Comparison of ENCODE assay signal across 17 mouse cellular contexts in the genomic region with DNA sequence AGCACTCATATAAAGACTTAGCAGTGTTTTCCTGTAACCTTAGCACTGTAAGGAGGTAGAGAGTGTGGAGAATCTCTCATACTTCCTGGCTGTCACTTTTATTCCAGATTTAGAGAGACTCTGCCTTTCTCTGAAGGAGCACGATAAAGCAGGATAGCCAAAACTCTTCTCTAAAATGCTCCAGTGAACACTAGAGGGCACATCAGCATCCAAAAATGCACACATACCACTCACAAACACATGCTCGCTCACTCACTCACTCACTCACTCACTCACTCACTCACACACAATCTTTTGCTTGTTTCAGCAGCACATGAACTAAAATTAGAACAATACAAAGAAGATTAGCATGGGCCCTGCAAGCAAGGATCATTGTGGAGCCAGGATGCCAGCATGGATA. TPM values are rescaled to one million over a fixed set of nuclear protein-coding genes. Genes with fewer than 3 reads are reported as not detected.
A peak's percentile ranks its signal among the peaks of the same experiment; 100 is the strongest.
DNase-seq lines count a peak whose midpoint lies in the region; ATAC-seq lines count a peak whose summit lies in the region.
"Had no signal": no experiment of that assay in that cellular context is flagged by ENCODE, and none has a peak within 500 bp of the region (broad histone marks: within the 10 kb centered on the region; RNA-seq: fewer than 3 reads in every experiment).

No protein-coding gene starts in this region.

- no peak overlapping the region for H3K9ac ChIP-seq in midbrain, embryonic 11.5 days (ENCODE audit: low read length)
- H3K9ac ChIP-seq in midbrain, embryonic 13.5 days (replicated peaks) = no peak overlapping the region
- H3K9ac ChIP-seq: forebrain, embryonic 12.5 days; heart, embryonic 15.5 days; limb, embryonic 13.5 days had no signal

- no peak overlapping the region for H3K4me2 ChIP-seq in midbrain, embryonic 11.5 days
- no peak overlapping the region for H3K4me2 ChIP-seq in midbrain, embryonic 13.5 days (replicated peaks)
- H3K4me2 ChIP-seq: forebrain, embryonic 12.5 days; heart, embryonic 15.5 days; limb, embryonic 13.5 days had no signal

- H3K4me3 ChIP-seq in midbrain, embryonic 11.5 days (ENCODE audit: low read depth, low read length) = no peak overlapping the region
- H3K4me3 ChIP-seq in midbrain, embryonic 13.5 days (replicated peaks) = no peak overlapping the region
- H3K4me3 ChIP-seq: embryonic facial prominence, embryonic 10.5 days; forebrain, embryonic 12.5 days; heart, embryonic 15.5 days; limb, embryonic 13.5 days had no signal

- WGBS in midbrain, embryonic 11.5 days = 80% methylated on average over 2 of the region's 2 CpGs
- 79% methylated on average over 2 of the region's 2 CpGs for WGBS in midbrain, embryonic 13.5 days

- H3K36me3 ChIP-seq in midbrain, embryonic 11.5 days (ENCODE audit: control insufficient read depth, insufficient read depth, low read length) = no peaks in the 10 kb centered on the region
- H3K36me3 ChIP-seq in midbrain, embryonic 13.5 days = no peaks in the 10 kb centered on the region
- H3K36me3 ChIP-seq: embryonic facial prominence, embryonic 10.5 days; forebrain, embryonic 12.5 days; heart, embryonic 15.5 days; limb, embryonic 13.5 days had no signal

- peak; percentile 45 for DNase-seq in CD4-positive, CD25-positive, alpha-beta regulatory T cell, adult 2 months (ENCODE audit: low read depth, low spot score)
- DNase-seq in kidney, postnatal 10 days = peak; percentile 34
- DNase-seq in kidney, adult 8-10 months = no peak
- DNase-seq in midbrain, embryonic 11.5 days (ENCODE audit: low spot score, missing footprints) = peak; percentile 65
- peak; percentile 55 for DNase-seq in lung, postnatal 36 days
- DNase-seq in ovary, adult 18-20 months (ENCODE audit: low spot score) = no peak
- DNase-seq: cerebellum, adult 8-10 months; gastrocnemius, postnatal 10 days; right cerebral cortex, adult 18-20 months; thymus, postnatal 36 days had no signal

- no peak overlapping the region for H3K27ac ChIP-seq in midbrain, embryonic 11.5 days (ENCODE audit: low read depth, low read length)
- H3K27ac ChIP-seq in midbrain, embryonic 13.5 days = no peak overlapping the region
- H3K27ac ChIP-seq: embryonic facial prominence, embryonic 10.5 days; forebrain, embryonic 12.5 days; heart, embryonic 15.5 days; limb, embryonic 13.5 days had no signal

- ATAC-seq in CD4-positive, CD25-positive, alpha-beta regulatory T cell, adult 4 months = no peak
- ATAC-seq in midbrain, embryonic 11.5 days (ENCODE audit: low FRiP score) = no peak
- no peak for ATAC-seq in midbrain, embryonic 13.5 days
- ATAC-seq: inflammation-experienced regulatory T-cells, adult 6 months had no signal

- no peaks in the 10 kb centered on the region for H3K9me3 ChIP-seq in midbrain, embryonic 11.5 days (ENCODE audit: control insufficient read depth, low read length)
- no peaks in the 10 kb centered on the region for H3K9me3 ChIP-seq in midbrain, embryonic 13.5 days
- H3K9me3 ChIP-seq: forebrain, embryonic 12.5 days; heart, embryonic 15.5 days; limb, embryonic 13.5 days had no signal

- H3K4me1 ChIP-seq in midbrain, embryonic 11.5 days (ENCODE audit: control insufficient read depth, insufficient read depth, low read length) = no peaks in the 10 kb centered on the region
- H3K4me1 ChIP-seq in midbrain, embryonic 13.5 days (replicated peaks) = no peaks in the 10 kb centered on the region
- H3K4me1 ChIP-seq: embryonic facial prominence, embryonic 10.5 days; forebrain, embryonic 12.5 days; heart, embryonic 15.5 days; limb, embryonic 13.5 days had no signal

- no peaks in the 10 kb centered on the region for H3K27me3 ChIP-seq in midbrain, embryonic 11.5 days (ENCODE audit: control insufficient read depth, insufficient read depth, low read length)
- no peaks in the 10 kb centered on the region for H3K27me3 ChIP-seq in midbrain, embryonic 13.5 days
- H3K27me3 ChIP-seq: forebrain, embryonic 12.5 days; heart, embryonic 15.5 days; limb, embryonic 13.5 days had no signal

RNA-seq across cellular contexts. Expression of a gene that starts 10.7 kb away (rescaled TPM):
- polyA plus RNA-seq in CD4-positive, CD25-positive, alpha-beta regulatory T cell, adult 4 months (2017; shearing (Covaris generic)) = 10 to 100 TPM; 23.1 to 24.4 TPM
- 37.3 and 39.0 TPM in 2 replicates for polyA plus RNA-seq in midbrain, embryonic 11.5 days (2014; fragmentation: Nextera tagmentation; extraction: Ambion mirVana)
- 54.4 and 55.8 TPM in 2 replicates for polyA plus RNA-seq in midbrain, embryonic 13.5 days (2015; fragmentation: Nextera tagmentation; extraction: Ambion mirVana)

RNA-seq across cellular contexts. Expression of a gene that starts 31.1 kb away (rescaled TPM):
- 100 to 1,000 TPM; 257 to 400 TPM for polyA plus RNA-seq in CD4-positive, CD25-positive, alpha-beta regulatory T cell, adult 4 months (2017; shearing (Covaris generic))
- 295 and 314 TPM in 2 replicates for polyA plus RNA-seq in midbrain, embryonic 11.5 days (2014; fragmentation: Nextera tagmentation; extraction: Ambion mirVana)
- polyA plus RNA-seq in midbrain, embryonic 13.5 days (2015; fragmentation: Nextera tagmentation; extraction: Ambion mirVana) = 534 and 547 TPM in 2 replicates

RNA-seq across cellular contexts. Expression of a gene that starts 42.6 kb away (rescaled TPM):
- polyA plus RNA-seq in CD4-positive, CD25-positive, alpha-beta regulatory T cell, adult 4 months (2017; shearing (Covaris generic)) = 100 to 1,000 TPM; 297 to 326 TPM
- 581 and 639 TPM in 2 replicates for polyA plus RNA-seq in midbrain, embryonic 11.5 days (2014; fragmentation: Nextera tagmentation; extraction: Ambion mirVana)
- polyA plus RNA-seq in midbrain, embryonic 13.5 days (2015; fragmentation: Nextera tagmentation; extraction: Ambion mirVana) = 283 and 294 TPM in 2 replicates

RNA-seq across cellular contexts. Expression of a gene that starts 52.4 kb away (rescaled TPM):
- polyA plus RNA-seq in CD4-positive, CD25-positive, alpha-beta regulatory T cell, adult 4 months (2017; shearing (Covaris generic)) = 1 to 10 TPM; 4.4 to 6.1 TPM
- polyA plus RNA-seq in midbrain, embryonic 11.5 days (2014; fragmentation: Nextera tagmentation; extraction: Ambion mirVana) = 20.6 and 21.4 TPM in 2 replicates
- polyA plus RNA-seq in midbrain, embryonic 13.5 days (2015; fragmentation: Nextera tagmentation; extraction: Ambion mirVana) = 14.3 and 17.1 TPM in 2 replicates

Comparison
In these comparisons a context has a peak if more than half of its experiments do, and no peak if none do; other contexts are left out.
1. DNase-seq: peak in CD4-positive, CD25-positive, alpha-beta regulatory T cell, adult 2 months (single experiment), kidney, postnatal 10 days (single experiment), midbrain, embryonic 11.5 days (single experiment) and lung, postnatal 36 days (single experiment); none in kidney, adult 8-10 months (0 of 2) and ovary, adult 18-20 months (single experiment).